Mouse (Mus musculus) spleen, adult 2 months (tissue): ENCODE data around the gene Lyzl6.

Source experiments
- CTCF ChIP-seq: fragments of 200-500 bp; IDR thresholded peaks from 2 replicates; pipeline ENCODE4 v1.5.1; 2011; ENCODE audit warnings: mild to moderate bottlenecking, inconsistent platforms; ENCODE audit not compliant: insufficient read depth, insufficient read length, insufficient replicate concordance; ENCODE audit errors: extremely low read depth
- POLR2A ChIP-seq: fragments of 200-500 bp; IDR thresholded peaks from 2 replicates; pipeline ENCODE4 v1.6.1; 2011; ENCODE audit warnings: low read depth, low read length, inconsistent platforms

DNA sequence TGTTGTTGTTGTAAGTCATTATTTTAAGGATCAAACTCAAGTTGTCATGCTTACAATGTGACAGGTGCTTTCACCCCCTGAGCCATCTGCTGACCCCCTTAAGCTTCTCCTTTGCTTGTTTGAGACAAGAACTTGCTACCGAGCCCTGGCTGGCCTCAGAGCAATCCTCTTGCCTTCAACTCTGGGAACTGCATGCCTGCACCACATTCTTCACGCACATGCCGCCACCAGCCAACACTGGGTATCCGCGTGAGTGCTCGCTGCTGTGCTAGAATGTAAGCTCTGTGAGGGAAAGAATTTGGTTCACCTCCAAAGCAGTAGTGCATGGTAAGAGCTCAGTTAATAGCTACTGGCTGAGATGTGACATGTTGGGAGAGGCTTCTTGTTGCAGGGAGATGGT is 2.4 kb downstream of the Lyzl6 start:
- TF ChIP-seq CTCF (no peak), POLR2A (no peak)
